Mouse (Mus musculus): ENCODE data around the gene Rgl1. TPM values are rescaled to one million over a fixed set of nuclear protein-coding genes. Genes with fewer than 3 reads are reported as not detected.
A peak's percentile ranks its signal among the peaks of the same experiment; 100 is the strongest.

Gene Rgl1
- total RNA-seq, 1 experiment = 1.3 TPM

DNA sequence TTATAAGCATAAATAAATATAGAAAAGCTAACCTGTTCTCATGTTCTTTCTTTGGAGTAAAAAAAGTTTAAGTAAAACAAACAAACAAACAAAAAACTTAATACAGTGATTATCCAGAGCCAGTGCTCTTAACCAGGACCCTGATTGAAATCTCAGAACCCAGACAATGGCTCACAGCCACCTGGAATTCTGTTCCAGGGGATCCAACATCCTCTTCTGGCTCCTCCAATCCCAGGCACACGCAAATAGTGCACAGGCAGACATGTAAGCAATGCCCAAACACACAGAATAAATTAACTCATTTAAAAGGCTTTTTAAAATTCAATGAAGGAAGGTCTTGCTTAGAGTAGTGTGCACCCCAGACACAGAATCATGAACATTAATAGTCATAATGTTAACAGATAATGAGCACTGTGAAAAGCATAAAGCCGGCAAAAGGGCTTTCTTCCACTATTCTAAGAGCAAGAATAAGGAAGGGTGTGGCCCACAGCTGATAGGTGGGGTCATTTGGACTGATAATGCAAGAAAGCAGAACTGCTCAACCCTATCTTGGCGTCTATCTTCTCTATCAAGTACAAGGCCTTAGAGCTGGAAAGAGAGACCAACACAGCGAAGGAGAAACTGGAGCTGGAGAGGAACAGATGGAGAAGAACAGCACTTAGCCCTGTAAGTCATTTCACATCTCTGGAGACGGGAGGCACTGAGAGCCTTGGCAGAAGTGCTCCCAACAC lies 160.1 kb downstream of the Rgl1 start:
- no peak for DNase-seq (ENCODE audit: low read depth, low spot score)
- Histone ChIP-seq H3K4me3 (ENCODE audit: insufficient read depth in 1 of 2, low read depth in 1 of 2, low read length in 2 of 2, poor library complexity in 1 of 2, severe bottlenecking in 1 of 2) (no peak overlapping the region), H3K9ac (ENCODE audit: insufficient read depth, low read depth, low read length, poor library complexity, severe bottlenecking) (no peak overlapping the region), H3K36me3 (ENCODE audit: control insufficient read depth, insufficient read depth, low read length, poor library complexity, severe bottlenecking) (no peaks in the 10 kb centered on the region), H3K9me3 (ENCODE audit: control insufficient read depth, insufficient read depth, low read depth, low read length) (no peaks in the 10 kb centered on the region), H3K27ac (ENCODE audit: insufficient read depth, low read depth, low read length, poor library complexity, severe bottlenecking) (no peak overlapping the region), H3K4me1 (ENCODE audit: control insufficient read depth in 2 of 2, insufficient read depth in 2 of 2, low read length in 2 of 2, poor library complexity in 1 of 2) (peaks cover 2% of the 10 kb centered on the region in 2 experiments; a peak in 2 of 4 replicates)
- in situ Hi-C loops (cut with MboI; ENCODE audit: low sequenced_read_pairs in 2 of 2, unreplicated experiment in 2 of 2) = no loop called here
- no peak for TF ChIP-seq ZC3H11A (IDR thresholded peaks at IDR 0.05; ENCODE audit: borderline replicate concordance, low read depth, low read length)

DNA sequence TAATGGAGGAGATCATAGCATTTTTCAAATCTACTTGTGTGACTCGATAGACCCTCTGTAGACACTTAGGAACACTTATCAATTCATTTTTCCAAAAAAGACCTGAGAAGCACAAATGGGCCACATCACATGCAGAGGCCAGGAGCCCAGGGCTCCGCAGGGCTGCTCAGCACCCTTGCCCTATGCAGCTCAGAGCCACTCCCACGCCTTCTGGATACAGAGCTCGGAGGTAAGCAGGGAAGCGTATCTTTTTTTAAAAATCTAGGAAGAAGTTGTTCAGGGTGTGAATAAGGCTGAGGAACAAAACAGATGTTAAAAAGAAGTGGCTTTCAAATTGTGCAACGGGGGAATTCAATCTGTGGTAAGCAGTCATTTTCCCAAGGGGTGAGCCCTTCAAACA lies 162.0 kb downstream of the Rgl1 start:
- in situ Hi-C loops (cut with MboI; ENCODE audit: low sequenced_read_pairs in 2 of 2, unreplicated experiment in 2 of 2) = no loop called here
- Histone ChIP-seq H3K9ac (ENCODE audit: insufficient read depth, low read depth, low read length, poor library complexity, severe bottlenecking) (no peak overlapping the region), H3K4me1 (ENCODE audit: control insufficient read depth in 2 of 2, insufficient read depth in 2 of 2, low read length in 2 of 2, poor library complexity in 1 of 2) (peaks cover 2% of the 10 kb centered on the region in 2 experiments; a peak in 2 of 4 replicates), H3K9me3 (ENCODE audit: control insufficient read depth, insufficient read depth, low read depth, low read length) (no peaks in the 10 kb centered on the region), H3K4me3 (ENCODE audit: insufficient read depth in 1 of 2, low read depth in 1 of 2, low read length in 2 of 2, poor library complexity in 1 of 2, severe bottlenecking in 1 of 2) (no peak overlapping the region), H3K36me3 (ENCODE audit: control insufficient read depth, insufficient read depth, low read length, poor library complexity, severe bottlenecking) (no peaks in the 10 kb centered on the region), H3K27ac (ENCODE audit: insufficient read depth, low read depth, low read length, poor library complexity, severe bottlenecking) (no peak overlapping the region)
- DNase-seq (ENCODE audit: low read depth, low spot score) = no peak
- TF ChIP-seq MAFK (IDR thresholded peaks at IDR 0.05; ENCODE audit: insufficient read depth, low read depth, low read length) (no peak), HCFC1 (IDR thresholded peaks at IDR 0.05; ENCODE audit: borderline replicate concordance, insufficient read depth, low read length) (no peak), CHD2 (IDR thresholded peaks at IDR 0.05; ENCODE audit: low read depth, low read length) (no peak), ZC3H11A (IDR thresholded peaks at IDR 0.05; ENCODE audit: borderline replicate concordance, low read depth, low read length) (no peak), ZNF384 (IDR thresholded peaks at IDR 0.05; ENCODE audit: low read depth, low read length) (no peak)

DNA sequence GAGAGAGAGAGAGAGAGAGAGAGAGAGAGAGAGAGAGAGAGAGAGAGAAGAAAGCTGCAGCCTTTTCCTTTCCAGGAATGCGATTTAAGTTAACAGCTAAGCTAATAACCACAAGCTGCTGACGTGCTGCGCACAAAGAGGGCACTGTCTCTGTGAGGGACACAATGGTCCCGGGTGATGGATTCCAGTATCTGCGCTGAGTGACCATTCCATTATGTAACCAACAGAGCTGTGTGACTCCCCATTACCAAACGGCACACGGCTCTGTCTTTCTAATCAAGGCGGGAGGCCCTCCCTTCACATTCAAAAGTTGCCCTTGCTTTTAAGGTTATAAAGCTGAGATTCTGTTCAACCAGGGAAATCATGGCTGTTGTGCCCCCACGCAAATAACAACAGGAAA lies 162.5 kb downstream of the Rgl1 start:
- no peak for DNase-seq (ENCODE audit: low read depth, low spot score)
- no peak for TF ChIP-seq MAFK (IDR thresholded peaks at IDR 0.05; ENCODE audit: insufficient read depth, low read depth, low read length)
- no peak for TF ChIP-seq CHD2 (IDR thresholded peaks at IDR 0.05; ENCODE audit: low read depth, low read length)
- no peak for TF ChIP-seq ZC3H11A (IDR thresholded peaks at IDR 0.05; ENCODE audit: borderline replicate concordance, low read depth, low read length)
- TF ChIP-seq HCFC1 (IDR thresholded peaks at IDR 0.05; ENCODE audit: borderline replicate concordance, insufficient read depth, low read length) = no peak
- TF ChIP-seq ZNF384 (IDR thresholded peaks at IDR 0.05; ENCODE audit: low read depth, low read length) = no peak
- Histone ChIP-seq H3K9ac (ENCODE audit: insufficient read depth, low read depth, low read length, poor library complexity, severe bottlenecking) (no peak overlapping the region), H3K4me1 (ENCODE audit: control insufficient read depth in 2 of 2, insufficient read depth in 2 of 2, low read length in 2 of 2, poor library complexity in 1 of 2) (peaks cover 2% of the 10 kb centered on the region in 2 experiments; a peak in 2 of 4 replicates), H3K4me3 (ENCODE audit: insufficient read depth in 1 of 2, low read depth in 1 of 2, low read length in 2 of 2, poor library complexity in 1 of 2, severe bottlenecking in 1 of 2) (no peak overlapping the region; a peak in 1 of 4 replicates), H3K9me3 (ENCODE audit: control insufficient read depth, insufficient read depth, low read depth, low read length) (no peaks in the 10 kb centered on the region), H3K27ac (ENCODE audit: insufficient read depth, low read depth, low read length, poor library complexity, severe bottlenecking) (0 out of 2 replicates have a peak overlapping the region, but pooled peaks have one; percentile 35), H3K36me3 (ENCODE audit: control insufficient read depth, insufficient read depth, low read length, poor library complexity, severe bottlenecking) (no peaks in the 10 kb centered on the region)
- in situ Hi-C loops (cut with MboI; ENCODE audit: low sequenced_read_pairs in 2 of 2, unreplicated experiment in 2 of 2) = no loop called here

DNA sequence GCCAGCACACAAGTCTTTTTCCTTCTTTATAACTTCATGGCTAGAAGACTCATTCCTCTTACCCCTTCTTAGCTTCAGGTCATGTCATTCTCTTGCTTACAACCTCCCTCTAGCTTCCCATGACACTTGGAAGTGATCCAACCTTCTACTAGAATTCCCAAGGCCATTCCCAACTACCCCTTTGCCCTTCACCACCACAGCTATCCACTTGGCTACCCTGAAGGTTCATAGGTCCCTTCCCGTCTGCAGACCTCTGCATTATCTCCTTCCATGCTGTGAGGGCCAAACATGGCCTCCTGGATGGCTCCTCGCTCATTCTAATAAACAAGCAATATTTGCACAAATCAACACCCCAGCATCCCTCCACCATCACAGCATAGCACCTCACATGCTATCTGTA lies 165.7 kb downstream of the Rgl1 start:
- H3K9me3 ChIP-seq (ENCODE audit: control insufficient read depth, insufficient read depth, low read depth, low read length) = no peaks in the 10 kb centered on the region
- in situ Hi-C loops (cut with MboI; ENCODE audit: low sequenced_read_pairs in 2 of 2, unreplicated experiment in 2 of 2) = no loop called here
- H3K27ac ChIP-seq (ENCODE audit: insufficient read depth, low read depth, low read length, poor library complexity, severe bottlenecking) = no peak overlapping the region
- H3K4me1 ChIP-seq (ENCODE audit: control insufficient read depth in 2 of 2, insufficient read depth in 2 of 2, low read length in 2 of 2, poor library complexity in 1 of 2) = peaks cover 2% of the 10 kb centered on the region in 2 experiments; a peak in 2 of 4 replicates
- no peak overlapping the region for H3K4me3 ChIP-seq (ENCODE audit: insufficient read depth in 1 of 2, low read depth in 1 of 2, low read length in 2 of 2, poor library complexity in 1 of 2, severe bottlenecking in 1 of 2)
- no peak for TF ChIP-seq ZC3H11A (IDR thresholded peaks at IDR 0.05; ENCODE audit: borderline replicate concordance, low read depth, low read length)
- TF ChIP-seq ZNF384 (IDR thresholded peaks at IDR 0.05; ENCODE audit: low read depth, low read length) = no peak
- no peak for TF ChIP-seq MAFK (IDR thresholded peaks at IDR 0.05; ENCODE audit: insufficient read depth, low read depth, low read length)
- TF ChIP-seq HCFC1 (IDR thresholded peaks at IDR 0.05; ENCODE audit: borderline replicate concordance, insufficient read depth, low read length) = no peak
- no peak for TF ChIP-seq CHD2 (IDR thresholded peaks at IDR 0.05; ENCODE audit: low read depth, low read length)
- DNase-seq (ENCODE audit: low read depth, low spot score) = no peak
- no peak overlapping the region for H3K9ac ChIP-seq (ENCODE audit: insufficient read depth, low read depth, low read length, poor library complexity, severe bottlenecking)
- no peaks in the 10 kb centered on the region for H3K36me3 ChIP-seq (ENCODE audit: control insufficient read depth, insufficient read depth, low read length, poor library complexity, severe bottlenecking)

Data from ES-E14 (cell line).